Mouse (Mus musculus) embryo, embryonic 9.5 days (tissue): ENCODE results near the gene Pcp4.
"Not testable (repeated sequence)": the region's sequence is repeated elsewhere in the genome, so short reads cannot be mapped to it uniquely, and the experiment has no call there.

Experiments
- DNase-seq: peaks from one replicate; pipeline ENCODE4 v3.0.0-alpha.2; 2017; ENCODE audit errors: extremely low spot score

The Pcp4 gene

DNA sequence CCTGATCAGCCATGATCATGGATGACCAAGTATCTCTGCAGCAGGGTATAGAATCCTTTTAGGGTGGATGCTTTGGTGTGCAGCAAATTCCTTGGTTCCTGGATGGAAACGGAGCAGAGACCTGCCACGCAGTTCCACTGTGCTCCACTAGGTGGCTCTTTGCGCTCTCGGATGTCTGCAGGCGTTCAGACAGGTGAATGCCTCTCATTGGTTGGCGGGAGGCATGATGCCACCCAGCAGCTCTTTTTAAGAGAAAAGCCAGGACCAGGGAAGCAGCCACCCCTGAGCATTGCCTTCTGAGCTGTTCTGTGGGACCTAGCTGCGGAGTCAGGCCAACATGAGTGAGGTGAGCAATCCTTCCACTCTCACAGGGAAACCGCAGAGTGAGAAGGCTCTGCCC is at the start of gene Pcp4:
Pcp4 (plus strand) TSS at position 162 of the 400 bp plus-strand sequence.
- peak; percentile 74 for DNase-seq

DNA sequence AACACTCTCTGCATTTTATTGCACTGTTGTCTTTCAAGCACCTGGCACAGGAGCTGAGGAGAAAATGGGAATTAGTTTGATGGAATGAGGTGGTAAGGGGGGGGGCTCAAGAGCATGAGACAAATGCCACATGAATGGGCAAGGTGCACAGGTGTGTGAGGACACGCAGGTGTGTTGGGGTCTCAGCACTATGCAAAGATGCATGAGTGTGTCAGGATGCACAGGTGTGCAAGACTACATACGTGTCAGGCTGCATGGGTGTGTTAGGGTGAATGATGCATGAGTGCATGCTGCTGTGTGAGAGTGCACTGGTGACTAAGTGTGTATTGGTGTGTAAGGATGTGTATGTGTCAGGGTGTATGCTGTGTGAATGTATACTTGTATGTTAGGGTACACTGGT is 42.4 kb upstream of the Pcp4 start:
- DNase-seq = no peak

DNA sequence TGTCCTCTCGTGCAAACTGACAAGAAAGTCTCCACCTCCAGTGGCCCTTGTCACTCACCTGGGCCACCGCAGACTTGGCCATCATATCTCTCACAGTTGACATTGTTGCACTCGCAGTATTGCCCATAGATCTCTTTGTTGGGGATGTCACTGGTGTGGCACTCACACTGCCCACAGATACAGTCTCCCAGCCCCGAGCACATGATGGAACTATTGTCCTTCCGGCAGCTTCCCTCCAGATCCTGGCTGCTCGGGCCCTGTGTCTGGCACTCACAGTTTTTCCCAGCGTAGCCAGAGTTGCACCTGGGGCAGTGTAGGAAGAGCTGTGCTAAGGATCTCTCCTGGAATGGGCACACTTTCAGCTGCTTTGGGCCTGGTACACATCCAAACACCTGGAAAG is 40.7 kb upstream of the Pcp4 start:
- no peak for DNase-seq

DNA sequence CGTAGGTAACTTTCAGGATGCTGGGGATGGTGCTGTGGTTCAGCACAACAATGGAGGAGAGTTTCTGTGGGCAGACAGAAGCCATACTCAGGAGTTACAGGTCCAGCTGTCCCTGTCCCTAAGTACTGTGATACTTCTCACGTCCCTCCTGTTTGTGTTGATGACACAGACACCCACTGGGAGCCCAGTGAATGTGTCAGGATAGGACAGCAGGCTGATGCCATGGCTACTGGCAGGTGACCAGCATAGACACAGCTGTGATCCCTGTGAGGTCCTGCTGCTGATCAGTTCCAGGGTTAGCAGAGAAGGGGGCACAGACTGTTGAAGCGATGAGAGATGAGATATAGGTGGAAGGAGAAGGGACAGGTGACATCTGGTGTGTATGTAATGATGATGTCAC is 38.4 kb upstream of the Pcp4 start:
- DNase-seq = no peak

DNA sequence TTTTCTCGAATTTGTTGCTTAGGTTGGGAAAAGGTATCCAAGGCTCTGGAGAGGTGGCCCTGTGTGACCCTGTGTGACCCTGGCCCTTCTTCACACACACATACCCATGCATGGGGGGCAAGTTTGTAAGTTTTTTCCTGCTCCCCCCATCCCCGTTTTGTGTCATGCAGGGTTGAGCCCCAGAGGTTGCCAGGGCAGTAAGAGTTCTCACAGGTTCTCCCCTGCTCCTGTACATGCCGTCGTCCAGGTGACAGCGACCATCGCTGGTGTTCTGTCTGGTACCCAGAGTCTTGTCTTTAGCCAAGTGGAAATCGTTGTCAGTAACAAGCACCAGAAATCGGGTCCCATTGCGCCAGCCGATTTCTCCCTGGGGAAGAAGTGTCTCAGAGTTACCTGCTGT is 34.1 kb upstream of the Pcp4 start:
- DNase-seq = no peak

DNA sequence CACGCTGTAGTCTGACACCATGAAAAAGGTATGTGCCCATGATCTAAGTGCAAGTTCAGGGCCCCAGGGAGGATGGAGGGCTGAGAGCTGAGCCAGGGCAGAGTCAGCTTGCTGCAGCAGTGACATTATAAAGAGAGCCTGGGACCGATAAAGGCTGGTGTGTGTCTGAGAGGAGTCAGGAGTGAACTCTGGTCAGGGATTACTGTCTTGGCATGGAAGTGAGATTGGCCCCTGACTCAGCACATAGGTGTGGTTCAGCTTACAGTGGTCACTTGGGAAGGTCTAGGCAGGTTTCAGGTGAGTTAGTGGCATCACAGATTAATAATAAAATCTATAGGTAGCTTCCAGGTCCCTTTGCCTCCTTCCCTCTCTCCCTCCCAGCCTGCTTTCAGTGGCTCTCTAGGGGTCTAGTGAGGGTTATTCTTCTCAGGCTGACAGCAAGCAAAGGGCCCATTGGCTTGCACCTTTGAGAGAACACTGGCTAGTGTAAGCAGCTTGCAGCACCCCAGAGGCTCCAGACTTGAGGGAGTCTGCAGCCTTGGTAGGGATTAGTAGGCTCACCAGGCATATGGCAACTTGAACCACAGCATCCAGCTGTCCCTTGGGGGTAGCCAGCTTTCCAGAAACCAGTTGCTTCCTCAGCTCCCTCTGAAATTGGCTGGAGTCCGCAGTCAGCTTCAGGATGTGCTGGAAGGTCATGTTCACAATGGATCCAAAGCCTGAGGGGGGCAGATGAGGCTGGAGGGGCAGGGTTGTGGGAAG is 33.2 kb upstream of the Pcp4 start:
- no peak for DNase-seq

DNA sequence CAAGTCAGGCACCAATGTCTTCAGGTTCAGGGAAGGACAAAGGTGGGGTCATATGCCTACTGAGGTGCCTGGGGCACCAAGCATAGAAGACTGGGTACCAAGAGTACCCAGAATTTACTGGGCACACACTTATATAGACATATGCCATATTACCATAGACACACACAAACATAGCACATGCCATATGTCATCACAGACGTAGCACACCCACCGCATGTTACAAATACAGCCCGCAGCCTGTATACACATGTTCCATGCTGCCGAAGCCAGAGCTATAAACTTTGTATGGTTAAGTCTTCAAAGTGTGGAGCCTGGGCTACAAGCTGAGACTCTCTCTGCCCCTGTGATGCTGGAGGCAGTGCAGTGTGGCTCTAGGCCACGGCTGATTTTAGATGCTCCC is 28.5 kb upstream of the Pcp4 start:
- DNase-seq = no peak

DNA sequence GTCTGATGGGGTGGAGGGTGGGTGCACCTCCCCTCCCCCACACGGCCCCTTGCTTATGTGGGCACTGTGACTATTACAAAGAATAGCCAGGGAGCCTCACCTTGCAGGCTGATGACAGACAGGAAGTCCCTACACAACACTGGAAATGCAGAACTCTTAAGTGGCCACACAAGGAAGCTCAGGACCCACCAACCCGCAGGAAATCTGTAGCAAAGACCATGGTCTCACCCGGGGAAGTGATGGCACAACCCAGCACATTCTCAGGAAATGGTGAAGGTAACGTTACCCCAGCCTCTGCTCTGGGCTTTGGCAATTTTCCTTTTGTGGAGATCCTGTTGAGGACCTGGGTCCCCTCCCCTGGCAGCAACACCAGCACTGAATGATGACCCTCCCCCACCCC is 27.7 kb upstream of the Pcp4 start:
- no peak for DNase-seq

DNA sequence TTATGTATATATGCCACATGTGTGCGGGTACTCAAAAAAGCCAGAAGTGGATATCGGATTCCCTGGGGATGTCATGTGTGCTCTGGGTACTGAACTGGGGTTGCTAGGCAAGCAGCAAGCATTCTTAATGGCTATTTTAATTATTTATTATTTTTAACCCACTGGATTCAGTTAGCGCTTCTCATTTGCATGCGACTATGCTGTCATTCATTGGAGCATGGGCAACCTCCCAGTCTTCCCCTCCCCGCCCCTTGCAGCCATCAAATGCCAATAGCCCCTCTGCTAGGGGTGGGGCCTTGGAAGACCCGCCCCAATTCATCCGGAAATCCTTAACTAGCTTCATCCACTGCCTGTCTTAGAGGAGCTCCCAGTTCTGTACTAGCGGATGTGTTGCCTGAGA is 26.5 kb upstream of the Pcp4 start:
- DNase-seq = no peak

DNA sequence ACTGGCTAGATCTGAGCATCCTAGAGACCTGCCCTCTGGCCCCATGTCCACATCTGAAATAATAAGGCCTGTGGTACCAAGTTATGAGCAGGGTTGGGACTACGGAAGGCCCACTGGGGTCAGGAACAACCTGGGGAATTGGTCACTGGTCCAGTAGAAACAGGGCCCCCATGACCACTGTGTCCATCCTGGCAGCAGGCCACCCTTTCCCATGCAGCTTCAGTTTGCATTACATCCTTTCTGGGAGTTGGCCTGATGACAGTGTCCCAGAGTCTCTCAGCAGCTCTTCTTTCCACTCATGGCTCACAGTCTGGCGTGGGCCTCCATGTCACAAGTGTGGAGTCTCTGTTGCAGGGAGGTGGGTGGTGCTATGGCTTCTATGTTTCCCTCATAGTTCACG is 25.6 kb upstream of the Pcp4 start:
- DNase-seq = no peak

DNA sequence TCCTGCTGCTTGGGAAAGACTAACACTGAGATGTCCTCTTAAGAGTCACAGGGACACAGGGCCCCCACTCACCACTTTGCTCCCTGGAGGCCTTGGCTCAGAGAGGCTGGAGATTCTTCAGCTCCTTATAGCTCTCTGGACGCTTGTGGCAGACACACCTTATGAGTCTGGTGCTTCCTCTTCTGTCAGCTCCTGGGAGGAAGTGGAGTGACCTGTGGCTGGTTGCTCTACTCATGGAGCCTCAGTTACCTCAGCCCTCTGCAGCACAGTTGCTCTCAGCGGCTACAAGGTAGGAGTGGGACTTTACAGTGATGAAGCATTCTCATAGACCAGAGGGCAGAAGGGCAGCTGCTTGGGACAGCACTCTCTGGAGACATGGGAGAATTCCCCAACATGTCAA is 23.9 kb upstream of the Pcp4 start, which contains the start of gene Itgb2l:
Itgb2l (minus strand) TSS at position 152 of the 400 bp plus-strand sequence.
- no peak for DNase-seq

DNA sequence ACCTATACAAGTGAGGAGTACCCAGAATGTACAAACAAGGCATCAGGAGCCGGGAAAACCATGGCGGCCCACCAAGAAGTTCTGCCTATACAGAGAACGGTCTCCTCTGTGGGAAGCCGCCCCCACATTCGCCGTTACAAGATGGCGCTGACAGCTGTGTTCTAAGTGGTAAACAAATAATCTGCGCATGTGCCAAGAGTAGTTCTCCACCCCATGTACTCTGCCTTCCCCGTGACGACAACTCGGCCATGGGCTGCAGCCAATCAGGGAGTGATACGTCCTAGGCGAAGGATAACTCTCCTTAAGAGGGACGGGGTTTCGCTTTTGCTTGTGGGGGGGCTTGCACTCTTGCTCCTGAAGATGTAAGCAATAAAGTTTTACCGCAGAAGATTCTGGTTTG is 16.5 kb upstream of the Pcp4 start:
- DNase-seq = not testable (repeated sequence)

DNA sequence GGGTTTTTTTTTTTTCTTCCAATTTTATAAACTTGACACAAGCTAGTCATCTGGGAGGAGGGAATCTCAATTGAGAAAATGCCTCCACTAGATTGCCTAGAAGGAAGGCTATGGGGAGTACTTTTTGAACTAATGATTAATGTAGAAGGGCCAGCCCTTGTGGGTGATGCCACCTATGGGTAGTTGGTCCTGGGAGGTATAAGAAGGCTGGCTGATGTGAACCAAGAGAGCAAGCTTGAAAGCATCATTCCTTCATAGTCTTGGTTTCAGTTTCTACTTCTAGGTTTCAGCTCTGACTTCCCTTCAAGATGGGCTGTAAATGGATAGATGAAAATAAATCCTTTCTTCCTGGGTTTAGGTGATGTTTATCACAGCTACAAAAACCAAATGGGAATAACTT is 13.3 kb upstream of the Pcp4 start:
- DNase-seq = no peak

DNA sequence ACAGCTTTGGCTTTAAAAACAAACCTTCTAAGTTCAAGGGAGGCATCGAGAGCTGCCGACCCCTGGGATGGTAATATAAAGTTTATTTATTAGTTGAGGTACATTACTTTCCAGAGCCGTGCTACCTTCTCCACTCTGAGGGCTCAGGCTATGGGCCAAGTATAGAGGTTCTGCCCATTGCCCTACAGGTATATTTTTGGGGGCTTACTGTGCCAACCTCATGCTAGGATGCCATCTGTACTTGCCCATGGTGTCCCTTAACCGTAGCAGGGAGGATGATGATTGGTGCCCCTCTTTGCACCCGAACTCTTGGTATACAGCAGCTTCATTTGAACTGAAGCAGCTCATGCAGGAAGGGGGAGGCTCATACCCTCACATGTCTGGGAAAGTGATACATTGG is 9.8 kb upstream of the Pcp4 start:
- DNase-seq = no peak

DNA sequence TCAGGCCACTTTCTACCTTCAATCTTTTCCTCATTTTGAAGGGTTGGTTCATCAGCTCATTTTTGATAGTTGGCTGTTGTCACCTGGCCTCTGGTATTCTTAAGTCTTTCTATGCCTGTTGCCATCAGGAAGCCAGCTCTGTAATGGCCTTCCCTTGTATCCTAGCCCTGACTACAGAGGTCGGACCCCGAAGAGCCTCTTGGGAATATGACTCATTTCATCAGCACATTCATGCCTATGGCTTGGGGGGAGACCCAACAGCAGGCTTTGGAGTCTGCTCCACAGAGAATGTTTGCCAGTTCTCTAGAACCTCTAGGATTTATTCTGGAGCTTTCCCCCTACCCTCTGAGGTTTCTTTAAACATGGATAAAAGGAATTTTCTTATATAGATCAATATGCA is 8.1 kb upstream of the Pcp4 start:
- no peak for DNase-seq

DNA sequence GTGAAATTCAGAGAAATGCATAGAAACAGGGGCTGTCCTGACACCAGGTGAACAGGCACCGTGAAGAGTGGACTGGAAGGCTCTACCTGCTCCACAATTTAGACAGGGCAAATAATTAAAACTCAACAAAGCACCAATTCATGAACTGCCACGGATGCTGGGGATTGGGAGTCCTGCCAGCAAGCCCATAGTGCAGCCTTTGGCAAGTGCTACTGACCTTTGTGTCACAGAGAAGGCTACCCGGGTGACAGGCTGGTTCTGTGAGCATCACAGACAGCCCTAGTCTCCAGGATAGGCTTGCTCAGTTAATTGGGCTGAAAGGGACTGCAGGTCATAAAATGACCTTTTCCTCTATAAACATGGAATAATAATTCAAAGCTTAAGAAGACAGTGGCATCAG is 6.6 kb upstream of the Pcp4 start:
- no peak for DNase-seq

DNA sequence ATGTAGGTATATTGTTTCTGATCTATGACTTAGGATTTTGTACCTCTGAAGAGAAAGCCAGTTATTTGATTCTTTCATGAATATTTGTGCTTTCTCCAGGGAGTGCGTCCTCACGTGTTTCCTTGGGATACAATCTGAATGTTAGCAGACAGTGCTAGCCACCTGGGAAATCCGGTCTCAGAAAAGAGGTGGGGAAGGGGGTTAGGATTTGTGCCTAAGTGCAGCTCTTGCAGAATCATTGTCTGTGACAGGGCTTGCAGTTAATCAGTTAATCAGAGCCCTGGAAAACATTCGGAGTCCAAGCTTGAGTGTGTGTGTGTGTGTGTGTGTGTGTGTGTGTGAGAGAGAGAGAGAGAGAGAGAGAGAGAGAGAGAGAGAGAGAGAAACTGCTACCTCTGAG is 605 bp downstream of the Pcp4 start:
- no peak for DNase-seq

DNA sequence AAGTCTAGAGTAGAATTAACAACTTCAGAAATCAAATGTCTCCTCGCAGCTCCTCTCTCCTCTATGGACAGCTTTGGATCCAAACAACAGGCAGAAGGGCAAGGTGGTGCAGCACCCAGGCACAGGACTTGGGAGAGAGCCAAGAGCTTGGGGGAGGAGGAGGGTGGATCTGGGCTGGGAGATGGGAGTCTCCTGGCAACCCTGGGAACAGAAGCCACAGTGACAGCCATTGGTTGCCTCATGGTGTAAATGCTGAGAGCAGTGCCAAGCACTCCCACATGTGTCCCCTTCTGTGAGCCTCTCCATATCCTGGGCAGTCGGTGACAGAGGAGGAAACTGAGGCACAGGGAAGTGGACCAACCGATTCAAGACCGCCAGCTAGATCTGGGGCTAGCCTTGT is 1.3 kb downstream of the Pcp4 start:
- no peak for DNase-seq

DNA sequence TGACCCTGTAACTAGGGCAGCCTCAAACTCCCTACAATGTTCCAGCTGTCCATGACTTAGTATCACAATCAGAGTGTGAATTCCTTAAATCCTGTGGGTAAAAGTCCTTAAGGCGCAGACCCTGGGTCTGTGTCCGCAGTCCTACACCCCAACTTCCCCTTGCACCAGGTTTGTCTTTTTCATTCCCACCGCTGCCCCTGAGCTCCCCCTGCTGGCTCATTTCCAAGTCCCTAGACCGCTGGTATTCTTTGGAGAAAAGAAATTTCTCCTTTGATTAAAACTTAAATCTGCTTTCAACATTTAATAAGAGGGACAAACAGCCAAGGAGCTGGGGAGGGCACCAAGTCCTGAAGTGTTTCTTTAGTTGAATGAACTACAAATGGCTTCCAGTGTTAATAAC is 2.2 kb downstream of the Pcp4 start:
- no peak for DNase-seq

DNA sequence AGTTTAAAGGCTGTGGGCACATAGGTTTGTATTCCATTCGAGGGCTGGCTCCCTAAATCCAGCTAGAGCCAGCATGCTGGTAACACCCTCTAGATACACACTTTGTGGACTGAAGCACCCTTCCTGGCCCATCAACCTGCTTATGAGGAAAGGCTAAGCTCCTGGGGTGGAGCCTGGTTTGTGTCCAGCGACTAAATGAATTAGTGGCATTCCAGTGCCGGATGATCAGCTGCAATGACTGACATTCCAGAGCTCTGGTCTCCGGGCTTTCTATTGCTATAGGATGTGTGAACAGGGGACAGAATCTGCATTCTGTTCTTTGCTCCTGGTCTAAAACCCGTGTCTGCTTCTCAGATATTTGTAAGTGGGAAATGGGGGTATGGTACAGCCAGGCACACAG is 5.0 kb downstream of the Pcp4 start:
- DNase-seq = no peak

DNA sequence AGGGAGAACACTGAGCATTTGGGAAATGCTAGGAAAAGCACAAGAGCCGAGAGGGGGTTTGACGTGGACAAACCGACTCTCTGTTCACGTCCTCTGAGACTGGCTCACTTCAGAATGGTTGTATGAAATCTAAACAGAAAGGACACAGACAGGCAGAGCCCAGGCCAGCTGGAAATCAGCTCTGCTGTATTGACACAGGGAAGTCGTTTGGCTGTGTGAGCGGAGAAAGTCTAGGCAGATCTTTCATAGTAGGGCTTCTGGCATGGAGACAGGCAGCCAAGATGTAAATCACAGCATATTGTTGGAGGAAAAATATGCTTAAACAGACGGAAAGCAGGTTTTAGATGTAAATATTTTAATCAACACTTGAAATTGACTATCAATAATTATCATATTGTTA is 5.4 kb downstream of the Pcp4 start:
- DNase-seq = no peak

DNA sequence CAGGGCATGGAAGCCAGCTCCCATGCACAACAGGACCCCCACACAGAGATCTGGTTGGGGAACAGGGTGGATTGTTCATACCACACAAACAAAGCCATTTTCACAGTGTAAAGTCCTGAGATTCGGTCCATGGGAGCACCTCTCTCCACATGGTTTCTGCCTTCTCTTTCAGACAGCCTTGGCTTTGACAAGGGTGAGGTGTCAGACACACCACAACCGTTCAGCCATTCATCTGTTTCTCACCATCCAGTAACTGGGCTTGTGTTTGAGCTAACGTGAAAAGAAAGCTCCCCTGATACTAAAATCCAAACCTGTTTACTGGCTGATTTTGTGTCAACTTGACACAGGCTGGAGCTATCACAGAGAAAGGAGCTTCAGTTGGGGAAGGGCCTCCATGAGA is 6.8 kb downstream of the Pcp4 start:
- no peak for DNase-seq

DNA sequence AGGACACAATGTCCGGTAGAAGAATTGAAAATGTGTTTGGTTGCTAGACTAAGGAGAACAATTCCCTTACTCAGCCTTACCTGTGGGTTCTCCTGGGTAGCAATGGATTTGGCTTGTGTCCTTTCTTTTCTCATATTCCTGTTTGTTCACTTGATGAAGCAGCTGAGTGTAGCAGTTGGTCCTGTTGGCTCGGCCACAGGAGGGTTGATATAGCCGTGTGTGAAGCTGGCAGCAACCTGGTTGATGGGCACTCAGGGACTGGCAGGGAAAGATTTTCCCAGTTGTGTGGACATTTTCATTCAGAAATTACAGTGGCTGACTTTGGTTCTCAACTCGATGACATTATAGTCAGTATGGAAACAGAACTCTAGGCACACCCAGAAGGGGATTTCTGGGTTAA is 14.4 kb downstream of the Pcp4 start:
- DNase-seq = no peak

DNA sequence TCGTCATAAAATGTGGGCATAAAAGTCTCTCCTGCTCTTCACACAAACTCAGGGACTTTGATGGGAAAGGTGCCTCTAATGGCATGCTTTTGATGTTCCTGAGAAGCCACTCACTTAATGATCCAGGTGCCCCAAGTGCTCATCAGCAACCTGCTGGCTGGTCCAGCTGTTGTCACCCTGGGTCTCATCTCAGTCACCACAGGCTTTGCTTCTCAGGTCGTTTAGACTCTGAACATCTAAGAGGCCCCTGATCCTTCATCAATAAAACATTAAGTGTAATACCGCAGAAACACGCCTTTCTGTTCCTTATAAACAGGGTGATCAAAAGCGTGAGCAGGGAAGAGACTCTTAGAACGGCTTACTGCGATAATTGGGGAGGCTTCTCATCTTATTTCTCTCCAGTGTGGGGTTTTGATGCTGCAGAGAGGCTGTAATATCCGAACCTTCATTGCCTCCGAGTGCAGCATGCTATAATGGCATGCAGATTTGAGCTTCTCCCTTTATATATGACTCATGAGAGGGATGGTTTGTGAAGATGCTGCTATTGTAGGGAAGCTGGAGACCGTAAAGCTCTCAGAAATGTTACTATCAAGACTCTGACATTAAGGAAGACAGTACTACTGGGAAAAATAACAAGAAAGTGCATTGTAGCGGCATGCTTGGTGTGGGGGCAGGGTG is 19.7 kb downstream of the Pcp4 start:
- no peak for DNase-seq
